Mouse (Mus musculus) CH12.LX (cell line): ENCODE data around the gene Cdc42bpa. TPM values are rescaled to one million over a fixed set of nuclear protein-coding genes. Genes with fewer than 3 reads are reported as not detected.

Experiments
- DNase-seq: peaks from one replicate; pipeline ENCODE4 v3.0.0-alpha.2; 2013; ENCODE audit errors: extremely low read depth
- H3K27ac ChIP-seq: 2 replicates; pipeline ENCODE4 v1.5.1; 2012; ENCODE audit warnings: low read depth, mild to moderate bottlenecking, control low read depth, moderate library complexity; ENCODE audit not compliant: insufficient read depth
- H3K27me3 ChIP-seq: replicated peaks from 2 replicates; pipeline ENCODE3; 2012; ENCODE audit warnings: inconsistent platforms
- H3K36me3 ChIP-seq, 2 experiments: replicated peaks in 1 of 2; 2 replicates each; pipeline versions ENCODE3 to v1.6.1; 2012; ENCODE audit warnings: inconsistent platforms in 1 of 2, low read length in 1 of 2, mild to moderate bottlenecking in 1 of 2, mixed read lengths in 1 of 2, moderate library complexity in 1 of 2; ENCODE audit not compliant: control insufficient read depth in 1 of 2, insufficient read depth in 1 of 2
- H3K4me1 ChIP-seq, 2 experiments: 2 replicates each; pipeline ENCODE4 v1.6.1; 2012; ENCODE audit warnings: inconsistent platforms in 1 of 2, moderate library complexity in 1 of 2; ENCODE audit not compliant: insufficient read depth in 2 of 2, control insufficient read depth in 1 of 2
- H3K4me2 ChIP-seq: 2 replicates; pipeline ENCODE4 v1.6.1; 2012; ENCODE audit warnings: low read depth, mild to moderate bottlenecking, control low read depth; ENCODE audit not compliant: poor library complexity, insufficient read depth, severe bottlenecking
- H3K4me3 ChIP-seq, 3 experiments: fragments of 150-350 bp in 1 of 3; sonication (generic) in 1 of 3; replicated peaks in 1 of 3; 2 replicates each; pipeline versions ENCODE3 to v1.5.1; 2011 to 2012; ENCODE audit warnings: low read depth in 2 of 3, low read length in 2 of 3, mild to moderate bottlenecking in 2 of 3, moderate library complexity in 2 of 3, control low read depth in 1 of 3, improper control_type of control experiment in 1 of 3, inconsistent platforms in 1 of 3, mixed read lengths in 1 of 3; ENCODE audit not compliant: poor library complexity in 1 of 3
- H3K79me2 ChIP-seq: replicated peaks from 2 replicates; pipeline ENCODE4 v1.6.1; 2012; ENCODE audit warnings: mild to moderate bottlenecking, moderate library complexity; ENCODE audit not compliant: control insufficient read depth, poor library complexity, insufficient read depth, severe bottlenecking; ENCODE audit errors: extremely low read depth
- H3K9ac ChIP-seq: 2 replicates; pipeline ENCODE4 v1.6.1; 2012; ENCODE audit warnings: low read depth, mild to moderate bottlenecking, control low read depth, moderate library complexity; ENCODE audit not compliant: insufficient read depth
- H3K9me3 ChIP-seq: replicated peaks from 2 replicates; pipeline ENCODE3; 2012; ENCODE audit warnings: low read length, inconsistent platforms, mixed read lengths
- BHLHE40 ChIP-seq: IDR thresholded peaks from 2 replicates; pipeline ENCODE4 v1.6.1; 2011; ENCODE audit warnings: mild to moderate bottlenecking, low read depth, low read length, improper control_type of control experiment
- CHD1 ChIP-seq: IDR thresholded peaks from 2 replicates; pipeline ENCODE4 v1.6.1; 2012; ENCODE audit warnings: low read depth, low read length, improper control_type of control experiment, inconsistent platforms
- CHD2 ChIP-seq: IDR thresholded peaks from 2 replicates; pipeline ENCODE4 v1.6.1; 2011; ENCODE audit warnings: low read length, improper control_type of control experiment
- ETS1 ChIP-seq: conservative IDR thresholded peaks from 2 replicates; pipeline ENCODE4 v1.6.1; 2012; ENCODE audit warnings: low read depth, mild to moderate bottlenecking, inconsistent platforms, low read length, improper control_type of control experiment, moderate library complexity
- GABPA ChIP-seq: IDR thresholded peaks from 2 replicates; pipeline ENCODE4 v1.6.1; 2012; ENCODE audit warnings: low read depth, low read length, improper control_type of control experiment, inconsistent platforms; ENCODE audit not compliant: insufficient replicate concordance
- HCFC1 ChIP-seq: IDR thresholded peaks from 2 replicates; pipeline ENCODE4 v1.6.1; 2012; ENCODE audit warnings: low read depth, mild to moderate bottlenecking, inconsistent platforms, low read length, improper control_type of control experiment
- IRF4 ChIP-seq: IDR thresholded peaks from 2 replicates; pipeline ENCODE4 v1.6.1; 2014; ENCODE audit warnings: low read depth, mild to moderate bottlenecking, inconsistent platforms, low read length, improper control_type of control experiment
- JUND ChIP-seq: conservative IDR thresholded peaks from 2 replicates; pipeline ENCODE4 v1.6.1; 2011; ENCODE audit warnings: low read depth, low read length, improper control_type of control experiment
- KAT2A ChIP-seq: IDR thresholded peaks from 2 replicates; pipeline ENCODE4 v1.6.1; 2012; ENCODE audit warnings: low read length, improper control_type of control experiment, inconsistent platforms; ENCODE audit not compliant: insufficient replicate concordance
- MAZ ChIP-seq: IDR thresholded peaks from 2 replicates; pipeline ENCODE4 v1.6.1; 2012; ENCODE audit warnings: low read depth, mild to moderate bottlenecking, inconsistent platforms, low read length, improper control_type of control experiment, moderate library complexity
- MYC ChIP-seq: IDR thresholded peaks from 2 replicates; pipeline ENCODE4 v1.6.1; 2011; ENCODE audit warnings: low read depth, mild to moderate bottlenecking, improper control_type of control experiment, low read length
- NELFE ChIP-seq: IDR thresholded peaks from 2 replicates; pipeline ENCODE4 v1.6.1; 2011; ENCODE audit warnings: low read depth, low read length, improper control_type of control experiment
- POLR2AphosphoS2 ChIP-seq: IDR thresholded peaks from 2 replicates; pipeline ENCODE4 v1.6.1; 2011; ENCODE audit warnings: low read depth, low read length, improper control_type of control experiment
- TBP ChIP-seq: conservative IDR thresholded peaks from 2 replicates; pipeline ENCODE4 v1.6.1; 2011; ENCODE audit warnings: low read depth, low read length, improper control_type of control experiment
- USF2 ChIP-seq: conservative IDR thresholded peaks from 2 replicates; pipeline ENCODE4 v1.6.1; 2011; ENCODE audit warnings: low read depth, low read length, improper control_type of control experiment
- ZKSCAN1 ChIP-seq: IDR thresholded peaks from 2 replicates; pipeline ENCODE4 v1.6.1; 2012; ENCODE audit warnings: low read depth, inconsistent platforms, low read length, improper control_type of control experiment, borderline replicate concordance
- dilution Hi-C: fragments of 300-500 bp; cut with MboI; formaldehyde crosslinking; loops from 2 replicates; pipeline ENCODE4 v1.14.3; 2020; ENCODE audit warnings: low sequenced_read_pairs; ENCODE audit not compliant: extremely low pct_unique_long_range_greater_than_20kb, extremely low pct_ligation_motif_present
- in situ Hi-C: fragments of 300-500 bp; cut with MboI; formaldehyde crosslinking; loops from 3 replicates; pipeline ENCODE4 v1.14.3; 2019; ENCODE audit warnings: low sequenced_read_pairs, low pct_ligation_motif_present, low pct_unique_long_range_greater_than_20kb, mixed read lengths
- polyA plus RNA-seq: library from polyadenylated mRNA; unstranded; fragments of >175 nt; gene quantifications from 2 replicates; pipeline ENCODE4 v1.2.1, GENCODE M21; 2012; ENCODE audit warnings: low read depth; ENCODE audit not compliant: insufficient read length
- total RNA-seq, 2 experiments: library from RNA; depleted of rRNA; stranded (reverse); fragments of 300-350 nt in 1 of 2; fragments of >200 nt in 1 of 2; gene quantifications; 2 replicates each; pipeline ENCODE4 v1.2.3; 2012 to 2014

Gene Cdc42bpa
- total and polyA plus RNA-seq, 3 experiments, result 5.3 to 9.0 (median 5.6) TPM

- TF ChIP-seq HCFC1, result no peak
These were observed 190.9 kb downstream of the Cdc42bpa start (continued) for GRCm38 (mm10) chr1:180151191-180151590.

GRCm38 (mm10) chr1:180158648-180159047 lies 198.4 kb downstream of the Cdc42bpa start:
- Histone ChIP-seq H3K79me2 (no peaks in the 10 kb centered on the region), H3K4me1 (peaks cover 0 to 28% of the 10 kb centered on the region in 2 experiments; a peak in 3 of 4 replicates), H3K36me3 (peaks cover 0 to 21% of the 10 kb centered on the region in 2 experiments), H3K4me2 (no peak overlapping the region), H3K9ac (no peak overlapping the region), H3K4me3 (no peak overlapping the region), H3K27me3 (no peaks in the 10 kb centered on the region), H3K9me3 (no peaks in the 10 kb centered on the region), H3K27ac (no peak overlapping the region)
- in situ Hi-C loops, result no loop called here
- dilution Hi-C loops, result no loop called here
- no peak for DNase-seq
- TF ChIP-seq KAT2A (no peak), IRF4 (0 out of 2 replicates have a peak, but pooled peaks have one; percentile 16)

- Histone ChIP-seq H3K4me3 (no peak overlapping the region), H3K27me3 (no peaks in the 10 kb centered on the region), H3K79me2 (no peaks in the 10 kb centered on the region), H3K36me3 (peaks cover 4 to 34% of the 10 kb centered on the region in 2 experiments), H3K9me3 (no peaks in the 10 kb centered on the region), H3K27ac (no peak overlapping the region), H3K9ac (no peak overlapping the region), H3K4me2 (no peak overlapping the region), H3K4me1 (peaks cover 0 to 26% of the 10 kb centered on the region in 2 experiments; a peak in 3 of 4 replicates)
- in situ Hi-C loops (no loop called here), dilution Hi-C loops (no loop called here)
- no peak for TF ChIP-seq BHLHE40
- TF ChIP-seq CHD1, result no peak
- no peak for DNase-seq
These were observed 200.3 kb downstream of the Cdc42bpa start for GRCm38 (mm10) chr1:180160545-180160944.

- dilution Hi-C loops, result no loop called here
- Histone ChIP-seq H3K36me3 (peaks cover 10 to 40% of the 10 kb centered on the region in 2 experiments), H3K4me1 (peaks cover 0 to 20% of the 10 kb centered on the region in 2 experiments; a peak in 3 of 4 replicates), H3K27ac (no peak overlapping the region), H3K4me2 (no peak overlapping the region), H3K4me3 (no peak overlapping the region), H3K79me2 (no peaks in the 10 kb centered on the region), H3K9me3 (no peaks in the 10 kb centered on the region), H3K9ac (no peak overlapping the region)
- no peak for DNase-seq
- no peak for TF ChIP-seq ZKSCAN1
- TF ChIP-seq ETS1, result no peak
- no peak for TF ChIP-seq USF2
- no peak for TF ChIP-seq BHLHE40
- TF ChIP-seq TBP, result no peak
- no peak for TF ChIP-seq NELFE
- no peak for TF ChIP-seq JUND
- TF ChIP-seq MYC, result no peak
- no peak for TF ChIP-seq IRF4
- TF ChIP-seq GABPA, result no peak
- no peak for TF ChIP-seq MAZ
- no peak for TF ChIP-seq CHD2
- no peak for TF ChIP-seq POLR2AphosphoS2
- TF ChIP-seq, all 38 proteins: peak for 0
- in situ Hi-C loops, result no loop called here
- H3K27me3 ChIP-seq, result no peaks in the 10 kb centered on the region
These were observed 200.9 kb downstream of the Cdc42bpa start for GRCm38 (mm10) chr1:180161160-180161559.
